Mouse (Mus musculus): ENCODE data around the gene Slc3a2.
"Not testable (repeated sequence)": the region's sequence is repeated elsewhere in the genome, so short reads cannot be mapped to it uniquely, and the experiment has no call there.

The Slc3a2 gene

GRCm38 (mm10) chr19:8722907-8723573 is at the start of gene Slc3a2:
TSS of gene Slc3a2 (minus strand) at chr19:8723369.
- DNase-seq (ENCODE audit: low spot score) = peak; percentile 99

- DNase-seq (ENCODE audit: low spot score) = no peak
These were observed 47.5 kb upstream of the Slc3a2 start, which contains the start of gene Tmem223 for GRCm38 (mm10) chr19:8770567-8771270. TSS of gene Tmem223 (plus strand) at chr19:8770996.

- no peak for DNase-seq (ENCODE audit: low spot score)
These were observed 42.4 kb upstream of the Slc3a2 start for GRCm38 (mm10) chr19:8765562-8765961.

GRCm38 (mm10) chr19:8763276-8763675 is 40.1 kb upstream of the Slc3a2 start:
- no peak for DNase-seq (ENCODE audit: low spot score)

DNA sequence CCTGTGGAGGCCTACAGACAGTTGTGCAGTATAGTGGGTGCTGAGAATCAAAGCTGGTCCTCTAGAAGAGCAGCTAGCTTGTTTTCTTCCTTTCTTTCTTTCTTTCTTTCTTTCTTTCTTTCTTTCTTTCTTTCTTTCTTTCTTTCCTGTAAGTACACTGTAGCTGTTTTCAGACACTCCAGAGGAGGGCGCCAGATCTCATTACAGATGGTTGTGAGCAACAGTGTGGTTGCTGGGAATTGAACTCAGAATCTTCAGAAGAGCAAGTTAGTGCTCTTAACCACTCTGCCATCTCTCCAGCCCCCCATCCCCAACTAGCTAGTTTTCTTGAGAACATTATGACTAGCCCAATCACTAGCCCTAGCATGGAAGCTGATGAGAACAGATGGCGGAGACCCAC is 37.6 kb upstream of the Slc3a2 start:
- DNase-seq (ENCODE audit: low spot score) = no peak

- no peak for DNase-seq (ENCODE audit: low spot score)
These were observed 35.7 kb upstream of the Slc3a2 start for GRCm38 (mm10) chr19:8758899-8759298.

DNA sequence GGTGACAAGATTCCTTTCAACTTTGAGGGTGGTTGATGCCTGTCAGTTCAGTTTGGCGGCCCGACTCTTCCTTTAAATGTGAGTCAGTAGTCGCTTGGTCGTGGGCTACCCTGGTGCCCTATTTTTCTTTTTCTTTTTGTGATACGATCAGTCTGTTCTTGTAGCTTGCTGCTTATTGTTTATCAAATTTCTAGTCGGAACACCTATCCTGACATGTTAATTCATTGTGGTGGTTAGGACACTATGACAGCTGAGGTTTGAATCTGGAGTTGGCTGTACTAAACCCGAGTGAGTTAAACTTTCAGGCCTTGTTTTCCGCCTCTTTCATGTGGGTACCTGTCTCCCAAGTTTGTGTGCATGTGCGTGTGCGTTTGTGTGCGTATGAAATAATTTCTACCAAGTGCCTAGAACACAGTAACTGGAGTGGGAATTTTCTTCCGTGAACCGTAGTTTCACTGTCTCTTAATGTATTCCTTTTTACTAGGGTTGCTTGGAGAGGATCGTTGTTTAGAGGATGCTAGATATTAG is 34.4 kb upstream of the Slc3a2 start:
- no peak for DNase-seq (ENCODE audit: low spot score)

- DNase-seq (ENCODE audit: low spot score) = peak; percentile 95
These were observed 33.6 kb upstream of the Slc3a2 start, which contains the start of gene Nxf1 for GRCm38 (mm10) chr19:8756635-8757387. TSS of gene Nxf1 (plus strand) at chr19:8757073.

GRCm38 (mm10) chr19:8755652-8756051 is 32.5 kb upstream of the Slc3a2 start:
- no peak for DNase-seq (ENCODE audit: low spot score)

- no peak for DNase-seq (ENCODE audit: low spot score)
These were observed 24.2 kb upstream of the Slc3a2 start for GRCm38 (mm10) chr19:8747368-8747767.

DNA sequence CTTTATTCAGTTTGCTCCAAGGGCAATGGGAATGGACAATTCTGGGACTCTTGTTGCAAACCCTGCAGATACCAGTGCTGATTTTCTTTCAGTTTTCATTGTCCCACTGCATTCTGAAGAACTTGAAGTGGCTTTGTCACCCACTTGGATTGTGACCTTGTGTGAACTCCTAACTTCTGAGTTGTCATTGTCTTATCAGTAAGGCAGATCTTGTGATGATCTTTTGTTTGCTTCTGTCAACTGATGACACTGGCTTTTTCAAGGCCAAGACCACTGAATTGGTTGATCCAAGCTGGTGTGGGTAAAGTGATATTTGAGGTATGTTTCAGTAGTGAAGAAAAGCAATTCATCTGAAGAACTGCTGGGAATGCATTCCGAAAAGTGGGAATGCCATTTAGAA is 22.2 kb upstream of the Slc3a2 start:
- DNase-seq (ENCODE audit: low spot score) = no peak

DNA sequence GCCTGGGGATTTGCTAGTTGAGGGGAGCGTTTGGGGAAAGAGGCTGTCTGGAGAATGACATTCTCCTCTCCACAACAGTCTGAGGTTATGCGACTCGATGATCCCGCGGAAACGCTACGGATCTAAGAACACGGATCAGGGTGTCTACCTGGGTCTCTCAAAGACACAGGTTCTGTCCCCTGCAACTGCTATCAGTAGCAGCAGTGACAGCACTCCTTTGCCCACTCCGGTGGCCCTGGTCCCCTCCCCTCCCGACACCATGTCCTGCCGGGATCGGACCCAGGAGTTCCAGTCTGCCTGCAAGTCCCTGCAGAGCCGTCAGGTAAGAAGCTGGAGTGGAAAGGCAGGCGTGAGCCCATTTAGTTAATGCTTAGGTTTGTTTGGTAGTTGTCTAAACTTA is 19.0 kb upstream of the Slc3a2 start:
- no peak for DNase-seq (ENCODE audit: low spot score)

DNA sequence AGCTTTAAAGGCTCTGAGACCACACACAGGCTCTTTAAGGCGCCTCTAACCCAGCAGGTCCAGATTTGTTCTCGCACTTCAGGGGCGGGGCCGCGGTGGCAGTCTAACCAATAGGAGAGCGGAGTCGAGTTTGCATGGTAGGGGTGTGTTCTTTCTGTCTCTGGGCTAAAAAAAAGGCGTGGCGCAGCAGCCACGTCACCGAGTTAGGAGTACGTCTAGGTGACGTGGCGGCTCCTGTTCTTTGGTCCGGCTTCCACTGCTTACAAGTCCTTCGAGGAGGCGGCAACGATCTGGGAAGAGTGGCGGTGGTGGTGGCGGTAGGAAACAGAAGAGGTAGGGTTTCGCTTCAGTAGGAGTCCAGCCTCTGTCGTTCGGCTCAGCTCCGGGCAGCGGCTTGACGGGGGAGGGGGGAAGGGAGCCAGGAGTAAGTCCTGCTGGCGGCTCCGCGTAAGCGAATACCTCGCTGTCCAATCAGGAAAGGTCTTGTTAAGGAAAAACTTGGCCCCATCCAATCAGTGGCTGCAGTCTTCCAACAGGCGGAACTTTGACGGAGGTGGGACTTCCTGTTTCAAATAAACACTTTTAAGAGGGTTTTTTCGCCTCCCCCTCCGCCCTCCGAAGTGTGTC is 18.2 kb upstream of the Slc3a2 start, which contains the start of gene Stx5a:
Stx5a (plus strand) TSS at position 171 of the 627 bp plus-strand sequence.
- peak; percentile 99 for DNase-seq (ENCODE audit: low spot score)

DNA sequence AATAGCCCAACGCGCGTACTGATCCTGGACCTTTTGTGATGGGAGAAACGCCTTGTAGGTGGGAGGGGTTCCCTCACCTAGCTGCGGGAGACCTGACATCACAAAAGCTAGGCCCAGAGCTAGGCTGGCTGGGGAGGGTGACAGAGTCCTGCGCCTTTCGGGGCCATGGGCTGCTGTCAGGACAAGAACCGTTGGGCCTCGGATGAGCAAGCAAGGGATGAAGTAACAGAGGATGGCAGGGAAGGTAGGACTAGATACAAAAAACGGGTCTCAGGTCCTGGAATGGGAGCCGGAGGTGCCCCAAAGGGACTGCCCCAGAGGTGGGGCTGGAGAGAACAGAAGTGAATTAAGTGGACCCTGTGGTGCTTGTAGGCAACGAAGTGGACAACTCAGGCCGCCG is 17.4 kb upstream of the Slc3a2 start, which contains the start of gene 1700092M07Rik:
1700092M07Rik (plus strand) TSS at position 116 of the 400 bp plus-strand sequence.
- no peak for DNase-seq (ENCODE audit: low spot score)

DNA sequence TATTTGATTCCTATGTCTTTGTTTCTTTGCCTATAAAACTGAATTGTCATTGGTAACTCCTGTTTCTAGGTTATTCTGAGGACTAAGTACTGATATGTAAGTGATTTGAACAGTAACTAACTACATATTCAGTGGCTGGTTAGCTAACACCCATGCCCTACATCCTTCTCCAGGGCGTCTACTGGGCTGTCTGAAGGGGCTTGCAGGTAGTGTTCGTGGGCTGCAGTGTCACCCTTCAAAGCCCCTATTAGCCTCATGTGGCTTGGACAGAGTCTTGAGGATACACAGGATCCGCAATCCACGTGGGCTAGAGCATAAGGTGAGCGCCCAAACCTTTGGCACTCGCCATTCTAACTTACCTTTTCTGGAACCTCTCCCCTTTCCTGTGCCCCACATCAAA is 16.5 kb upstream of the Slc3a2 start:
- DNase-seq (ENCODE audit: low spot score) = no peak

GRCm38 (mm10) chr19:8738911-8739310 is 15.7 kb upstream of the Slc3a2 start:
- no peak for DNase-seq (ENCODE audit: low spot score)

- DNase-seq (ENCODE audit: low spot score) = no peak
These were observed 12.9 kb upstream of the Slc3a2 start for GRCm38 (mm10) chr19:8736160-8736467.

- peak; percentile 90 for DNase-seq (ENCODE audit: low spot score)
These were observed 12.4 kb upstream of the Slc3a2 start, which contains the start of gene Wdr74 for GRCm38 (mm10) chr19:8735389-8736159. TSS of gene Wdr74 (plus strand) at chr19:8735827.

DNA sequence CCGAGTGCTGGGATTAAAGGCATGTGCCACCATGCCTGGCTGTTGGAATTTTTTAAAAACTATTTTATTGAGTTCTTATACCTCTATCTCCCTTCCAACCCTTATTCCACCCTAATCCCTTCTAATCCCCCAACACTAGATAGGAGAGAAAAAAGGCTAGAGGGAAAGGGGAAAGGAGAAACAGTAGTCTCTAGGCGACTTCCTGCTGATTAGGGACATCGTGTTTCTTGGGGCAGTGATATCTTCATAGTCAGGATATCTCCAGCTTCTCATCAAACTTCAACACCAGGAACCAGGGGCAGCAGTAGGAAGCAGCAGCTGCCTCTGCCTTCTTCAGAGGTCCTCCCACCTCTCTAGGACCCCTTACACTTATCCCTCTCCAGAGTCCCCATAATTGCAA is 11.2 kb upstream of the Slc3a2 start:
- no peak for DNase-seq (ENCODE audit: low spot score)

DNA sequence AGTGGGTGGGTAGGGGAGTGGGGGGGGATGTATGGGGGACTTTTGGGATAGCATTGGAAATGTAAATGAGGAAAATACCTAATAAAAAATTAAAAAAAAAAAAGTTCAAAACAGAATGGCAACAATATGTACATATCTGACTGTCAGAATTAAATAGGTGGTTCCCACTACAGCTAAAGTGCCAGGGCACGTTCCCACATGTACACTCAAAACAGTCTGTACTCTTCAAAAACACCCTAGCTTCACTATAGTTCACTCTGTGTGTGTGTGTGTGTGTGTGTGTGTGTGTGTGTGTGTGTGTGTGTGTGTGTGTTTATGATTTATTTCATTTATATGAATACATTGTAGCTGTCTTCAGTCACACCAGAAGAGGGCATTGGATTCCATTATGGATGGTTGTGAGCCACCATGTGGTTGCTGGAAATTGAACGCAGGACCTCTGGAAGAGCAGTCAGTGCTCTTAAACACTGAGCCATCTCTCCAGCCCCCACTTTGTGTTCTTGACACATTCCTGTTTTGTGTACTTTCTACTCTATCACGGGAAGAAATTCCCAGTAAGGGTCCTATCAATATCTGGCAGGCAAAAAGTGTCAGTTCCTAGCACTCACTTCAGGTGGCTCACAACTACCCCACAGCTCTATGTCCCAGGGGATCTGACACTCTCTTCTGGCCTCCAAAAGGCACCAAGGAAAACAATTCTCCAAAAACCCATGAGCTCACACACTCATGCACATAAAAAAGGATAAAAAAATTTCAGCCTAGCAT is 5.3 kb upstream of the Slc3a2 start:
- DNase-seq (ENCODE audit: low spot score) = not testable (repeated sequence)
